Mouse (Mus musculus): ENCODE data around the gene Ptgds.
A peak's percentile ranks its signal among the peaks of the same experiment; 100 is the strongest.

DNA sequence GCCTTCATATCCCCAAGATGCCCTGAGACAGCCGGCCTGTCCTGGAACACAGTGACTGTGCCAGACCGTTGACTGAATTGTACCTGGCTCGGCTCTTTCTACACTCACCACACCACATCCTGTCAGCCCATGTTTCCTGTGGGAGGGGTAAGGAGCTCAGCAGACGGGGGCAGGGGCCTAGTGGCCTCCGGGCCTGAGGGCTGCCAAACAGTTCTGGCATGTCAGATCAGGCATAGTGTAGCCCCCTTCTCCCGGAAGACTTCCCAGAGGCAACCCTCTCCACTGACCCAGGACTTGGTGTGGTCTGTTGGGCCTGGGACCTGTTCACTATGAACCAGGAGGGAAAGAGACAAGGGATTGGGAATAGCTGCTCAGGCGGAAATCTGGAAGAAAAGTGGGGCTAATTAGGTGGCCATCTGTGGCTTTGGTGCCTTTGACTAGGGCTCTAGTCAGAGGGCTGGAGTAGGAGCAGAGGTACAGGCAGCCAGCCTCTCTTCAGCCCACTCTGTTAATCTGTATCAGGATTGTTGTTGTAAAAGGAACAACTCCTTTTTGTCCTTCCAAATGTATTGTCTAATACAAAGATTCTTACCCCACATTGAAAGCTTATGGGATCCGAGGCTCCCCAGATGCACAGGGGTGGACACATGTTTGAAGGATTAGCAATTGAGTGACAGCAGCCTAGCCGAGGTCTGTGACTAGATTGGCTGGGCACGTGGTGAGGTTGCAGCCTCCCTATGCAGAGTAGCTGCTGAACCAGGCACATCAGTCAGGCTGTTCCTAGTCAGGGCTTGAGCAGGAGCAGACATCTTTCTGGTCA lies 3.8 kb downstream of the Ptgds start:
- peak; percentile 74 for TF ChIP-seq POLR2A (IDR thresholded peaks at IDR 0.05; ENCODE audit: low read depth, low read length)
- no peak for TF ChIP-seq CTCF (conservative IDR thresholded peaks at IDR 0.05 in 1 of 2, IDR thresholded peaks at IDR 0.05 in 1 of 2; ENCODE audit: low read depth in 2 of 2, low read length in 2 of 2)
- peak; percentile 84 for TF ChIP-seq TCF12 (IDR thresholded peaks at IDR 0.05; ENCODE audit: low read depth, low read length)
- TF ChIP-seq E2F4 (IDR thresholded peaks at IDR 0.05; ENCODE audit: insufficient replicate concordance, low read depth, low read length): no peak
- TF ChIP-seq MAFK (IDR thresholded peaks at IDR 0.05; ENCODE audit: insufficient replicate concordance, low read length): no peak
- 0 out of 2 replicates have a peak, but pooled peaks have one; percentile 31 for TF ChIP-seq ELF1 (IDR thresholded peaks at IDR 0.05; ENCODE audit: low read depth, low read length)
- TF ChIP-seq NELFE (IDR thresholded peaks at IDR 0.05; ENCODE audit: low read depth, low read length): no peak; the same call in none of the 2 replicates

Measured in CH12.LX (cell line).